ENCODE assay signal across 8 mouse cellular contexts in the genomic region with DNA sequence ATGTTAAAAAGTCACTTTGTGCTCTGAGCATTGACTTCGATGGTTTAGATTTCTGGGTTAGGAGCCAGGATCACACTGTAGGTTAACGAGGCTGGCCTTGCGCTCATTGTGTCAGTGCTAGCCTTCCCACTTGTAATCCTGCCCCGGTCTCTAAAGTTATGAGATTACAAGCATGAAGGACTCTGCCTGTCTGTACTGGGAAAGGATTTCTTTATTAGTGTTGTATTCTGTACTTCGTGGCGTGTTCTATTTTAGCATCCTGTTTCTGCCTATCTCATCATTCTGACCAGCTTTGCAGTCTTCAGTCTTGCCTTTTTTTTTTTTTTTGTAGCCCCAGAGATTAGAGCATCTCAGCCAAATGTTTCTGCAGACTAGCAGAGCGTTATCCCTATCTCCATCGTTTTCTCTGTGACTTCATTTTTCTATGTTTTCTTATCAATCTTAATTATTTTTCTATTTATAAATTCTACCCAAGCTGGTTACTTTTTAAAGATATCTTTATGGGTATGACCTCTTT. TPM values are rescaled to one million over a fixed set of nuclear protein-coding genes. Genes with fewer than 3 reads are reported as not detected.
DNase-seq lines count a peak whose midpoint lies in the region; ATAC-seq and TF ChIP-seq lines count a peak whose summit lies in the region.

No protein-coding gene starts in this region.

- H3K9ac ChIP-seq in heart, embryonic 12.5 days = peak overlapping the region; percentile 84
- H3K9ac ChIP-seq in ES-Bruce4 (ENCODE audit: low read depth, poor library complexity, severe bottlenecking) = peak overlapping the region; percentile 91
- H3K9ac ChIP-seq in forebrain, embryonic 13.5 days = peak overlapping the region; percentile 84
- peak overlapping the region; percentile 94 for H3K9ac ChIP-seq in liver, postnatal 0 days (replicated peaks)

- H3K27me3 ChIP-seq in heart, embryonic 12.5 days (replicated peaks) = no peaks in the 10 kb centered on the region
- H3K27me3 ChIP-seq in ES-Bruce4 (ENCODE audit: control insufficient read depth, insufficient read depth, low read length, poor library complexity, severe bottlenecking) = no peaks in the 10 kb centered on the region
- H3K27me3 ChIP-seq in forebrain, embryonic 13.5 days = no peaks in the 10 kb centered on the region
- no peaks in the 10 kb centered on the region for H3K27me3 ChIP-seq in liver, postnatal 0 days (ENCODE audit: insufficient read depth, low read length)

- H3K4me1 ChIP-seq in heart, embryonic 12.5 days (replicated peaks) = peaks cover 31% of the 10 kb centered on the region
- H3K4me1 ChIP-seq in ES-Bruce4 (ENCODE audit: control insufficient read depth, insufficient read depth, low read length) = no peaks in the 10 kb centered on the region
- H3K4me1 ChIP-seq in forebrain, embryonic 13.5 days = peaks cover 26% of the 10 kb centered on the region
- peaks cover 15% of the 10 kb centered on the region for H3K4me1 ChIP-seq in liver, postnatal 0 days (ENCODE audit: insufficient read depth)

- ATAC-seq in heart, embryonic 12.5 days (ENCODE audit: insufficient number of reproducible peaks, low FRiP score) = no peak
- ATAC-seq in forebrain, embryonic 13.5 days = no peak
- no peak for ATAC-seq in liver, postnatal 0 days

- no peak for DNase-seq in heart, adult 8-10 months (ENCODE audit: low spot score)
- no peak for DNase-seq in liver, postnatal 0 days
- DNase-seq in frontal cortex, postnatal 14 days (ENCODE audit: low spot score in 2 of 2) = no peak
- DNase-seq in cerebellum, postnatal 14 days = no peak
- no peak for DNase-seq in adrenal gland, postnatal 10 days

- no peak for TF ChIP-seq EP300 in ES-Bruce4 (IDR thresholded peaks at IDR 0.05; ENCODE audit: insufficient read depth, low read depth, low read length)
- TF ChIP-seq EP300 in liver, postnatal 0 days (IDR thresholded peaks at IDR 0.05; ENCODE audit: low read depth) = no peak

- peak overlapping the region; percentile 91 for H3K4me2 ChIP-seq in heart, embryonic 12.5 days
- H3K4me2 ChIP-seq in forebrain, embryonic 13.5 days = peak overlapping the region; percentile 87
- H3K4me2 ChIP-seq in liver, postnatal 0 days (ENCODE audit: low read depth, low read length) = peak overlapping the region; percentile 95

- peaks cover 1% of the 10 kb centered on the region; the same call in 1 of the 2 replicates for H3K36me3 ChIP-seq in heart, embryonic 12.5 days
- peaks cover 3% of the 10 kb centered on the region; the same call in 1 of the 2 replicates for H3K36me3 ChIP-seq in ES-Bruce4 (ENCODE audit: control insufficient read depth, insufficient read depth, low read length, poor library complexity, severe bottlenecking)
- H3K36me3 ChIP-seq in forebrain, embryonic 13.5 days (ENCODE audit: poor library complexity, severe bottlenecking) = no peaks in the 10 kb centered on the region
- H3K36me3 ChIP-seq in liver, postnatal 0 days (replicated peaks; ENCODE audit: insufficient read depth, low read length) = 0 out of 2 replicates have a peak, but pooled peaks cover 3% of the 10 kb centered on the region

- H3K4me3 ChIP-seq in heart, embryonic 12.5 days = peak overlapping the region; percentile 98
- peak overlapping the region; percentile 88 for H3K4me3 ChIP-seq in ES-Bruce4 (ENCODE audit: low read depth, low read length)
- peak overlapping the region; percentile 98 for H3K4me3 ChIP-seq in forebrain, embryonic 13.5 days
- H3K4me3 ChIP-seq in liver, postnatal 0 days (ENCODE audit: low read depth, low read length) = peak overlapping the region; percentile 89

- TF ChIP-seq POLR2A in ES-Bruce4 (IDR thresholded peaks at IDR 0.05; ENCODE audit: insufficient read depth, low read length) = no peak

- H3K9me3 ChIP-seq in heart, embryonic 12.5 days (replicated peaks) = no peaks in the 10 kb centered on the region
- no peaks in the 10 kb centered on the region for H3K9me3 ChIP-seq in ES-Bruce4 (replicated peaks; ENCODE audit: control insufficient read depth, insufficient read depth, low read length, poor library complexity, severe bottlenecking)
- H3K9me3 ChIP-seq in forebrain, embryonic 13.5 days (replicated peaks) = no peaks in the 10 kb centered on the region
- no peaks in the 10 kb centered on the region for H3K9me3 ChIP-seq in liver, postnatal 0 days (ENCODE audit: low read length)

- no peak for TF ChIP-seq CTCF in ES-Bruce4 (IDR thresholded peaks at IDR 0.05; ENCODE audit: low read depth, low read length)
- TF ChIP-seq CTCF in liver, postnatal 0 days (IDR thresholded peaks at IDR 0.05; ENCODE audit: low read depth) = no peak

- no peak overlapping the region for H3K27ac ChIP-seq in heart, embryonic 12.5 days (ENCODE audit: poor library complexity, severe bottlenecking)
- H3K27ac ChIP-seq in ES-Bruce4 (ENCODE audit: insufficient read depth, low read length) = no peak overlapping the region
- no peak overlapping the region for H3K27ac ChIP-seq in forebrain, embryonic 13.5 days
- peak overlapping the region; percentile 62; the same call in 1 of the 2 replicates for H3K27ac ChIP-seq in liver, postnatal 0 days (ENCODE audit: low read depth)

- WGBS in heart, embryonic 12.5 days = 12% methylated on average over 8 of the region's 8 CpGs
- WGBS in forebrain, embryonic 13.5 days = 21% methylated on average over 8 of the region's 8 CpGs
- 11% methylated on average over 8 of the region's 8 CpGs for WGBS in liver, postnatal 0 days (ENCODE audit: insufficient replicate concordance)

RNA-seq across cellular contexts. Expression of a gene that starts 0.8 kb away (rescaled TPM):
- 89.9 and 91.5 TPM in 2 replicates for polyA plus RNA-seq in heart, embryonic 12.5 days (2016; fragmentation: Nextera tagmentation; extraction: Ambion mirVana)
- 10 to 100 TPM; 13.9 to 18.7 (median 15.4) TPM for total RNA-seq in heart, adult 8-10 months (2022)
- polyA plus RNA-seq in ES-Bruce4 (2011; ENCODE audit: insufficient read depth, insufficient read length, low read depth, missing spikeins) = 61.4 and 68.0 TPM in 2 replicates
- 83.8 and 90.1 TPM in 2 replicates for polyA plus RNA-seq in forebrain, embryonic 13.5 days (2015; fragmentation: Nextera tagmentation; extraction: Ambion mirVana)
- 15.9 and 18.0 TPM in 2 replicates for polyA plus RNA-seq in liver, postnatal 0 days (2015; fragmentation: Nextera tagmentation; extraction: Ambion mirVana)
- total RNA-seq in adrenal gland, postnatal 10 days (2021) = 10 to 100 TPM; 32.5 to 35.0 TPM

RNA-seq across cellular contexts. Expression of a gene that starts 0.9 kb away (rescaled TPM):
- 24.0 and 24.1 TPM in 2 replicates for polyA plus RNA-seq in heart, embryonic 12.5 days (2016; fragmentation: Nextera tagmentation; extraction: Ambion mirVana)
- total RNA-seq in heart, adult 8-10 months (2022) = 1 to 10 TPM; 6.1 to 9.6 (median 7.8) TPM
- polyA plus RNA-seq in ES-Bruce4 (2011; ENCODE audit: insufficient read depth, insufficient read length, low read depth, missing spikeins) = 55.0 and 55.6 TPM in 2 replicates
- 35.4 and 36.2 TPM in 2 replicates for polyA plus RNA-seq in forebrain, embryonic 13.5 days (2015; fragmentation: Nextera tagmentation; extraction: Ambion mirVana)
- 5.8 and 7.3 TPM in 2 replicates for polyA plus RNA-seq in liver, postnatal 0 days (2015; fragmentation: Nextera tagmentation; extraction: Ambion mirVana)
- total RNA-seq in adrenal gland, postnatal 10 days (2021) = 10 to 100 TPM; 13.9 to 17.8 TPM

RNA-seq across cellular contexts. Expression of a gene that starts 25.4 kb away (rescaled TPM):
- polyA plus RNA-seq in heart, embryonic 12.5 days (2016; fragmentation: Nextera tagmentation; extraction: Ambion mirVana) = 0.64 and 0.71 TPM in 2 replicates
- total RNA-seq in heart, adult 8-10 months (2022) = not detected
- polyA plus RNA-seq in ES-Bruce4 (2011; ENCODE audit: insufficient read depth, insufficient read length, low read depth, missing spikeins) = 0.47 TPM in 1 of 2 replicates, not detected in the other
- polyA plus RNA-seq in forebrain, embryonic 13.5 days (2015; fragmentation: Nextera tagmentation; extraction: Ambion mirVana) = 1.3 and 1.9 TPM in 2 replicates
- 0.09 TPM in 1 of 2 replicates, not detected in the other for polyA plus RNA-seq in liver, postnatal 0 days (2015; fragmentation: Nextera tagmentation; extraction: Ambion mirVana)
- total RNA-seq in adrenal gland, postnatal 10 days (2021) = under 1 TPM in 1 of 2 experiments, not detected in 1; 0.18 TPM

RNA-seq across cellular contexts. Expression of a gene that starts 42.4 kb away (rescaled TPM):
- 14.7 and 15.7 TPM in 2 replicates for polyA plus RNA-seq in heart, embryonic 12.5 days (2016; fragmentation: Nextera tagmentation; extraction: Ambion mirVana)
- total RNA-seq in heart, adult 8-10 months (2022) = 10 to 100 TPM in 3 of 4 experiments, 1 to 10 TPM in 1; 8.7 to 11.1 (median 10.3) TPM
- 9.9 and 11.0 TPM in 2 replicates for polyA plus RNA-seq in ES-Bruce4 (2011; ENCODE audit: insufficient read depth, insufficient read length, low read depth, missing spikeins)
- polyA plus RNA-seq in forebrain, embryonic 13.5 days (2015; fragmentation: Nextera tagmentation; extraction: Ambion mirVana) = 22.0 and 24.9 TPM in 2 replicates
- polyA plus RNA-seq in liver, postnatal 0 days (2015; fragmentation: Nextera tagmentation; extraction: Ambion mirVana) = 11.0 and 11.7 TPM in 2 replicates
- 10 to 100 TPM in 1 of 2 experiments, 1 to 10 TPM in 1; 9.6 to 14.7 TPM for total RNA-seq in adrenal gland, postnatal 10 days (2021)
